In genomic region chr2:79777801-79778200, GRCm38 (mm10) we compare ENCODE assay signal across 16 mouse cellular contexts.
DNase-seq lines count a peak whose midpoint lies in the region; ATAC-seq and TF ChIP-seq lines count a peak whose summit lies in the region.
"Had no signal": no experiment of that assay in that cellular context is flagged by ENCODE, and none has a peak within 500 bp of the region (broad histone marks: within the 10 kb centered on the region; RNA-seq: fewer than 3 reads in every experiment).

No protein-coding gene starts in this region.

- no peak for ATAC-seq in hindbrain, postnatal 0 days
- no peak for ATAC-seq in lung, postnatal 0 days
- peak; percentile 70 for ATAC-seq in megakaryocyte progenitor cell, adult 5-6 weeks (replicated peaks; ENCODE audit: poor library complexity)

- no peak overlapping the region for H3K4me2 ChIP-seq in hindbrain, postnatal 0 days (ENCODE audit: low read depth, low read length)
- no peak overlapping the region for H3K4me2 ChIP-seq in lung, postnatal 0 days (replicated peaks; ENCODE audit: low read depth, low read length)
- H3K4me2 ChIP-seq: hindbrain, embryonic 13.5 days; limb, embryonic 13.5 days; midbrain, embryonic 11.5 days had no signal

- TF ChIP-seq POLR2A in MEL (IDR thresholded peaks at IDR 0.05; ENCODE audit: control insufficient read depth in 1 of 2, insufficient read depth in 1 of 2, low read depth in 1 of 2, low read length in 2 of 2, poor library complexity in 1 of 2) = no peak

- no peak overlapping the region for H3K4me3 ChIP-seq in hindbrain, postnatal 0 days (ENCODE audit: low read length)
- H3K4me3 ChIP-seq in hindbrain, embryonic 10.5 days = no peak overlapping the region
- no peak overlapping the region for H3K4me3 ChIP-seq in lung, postnatal 0 days (ENCODE audit: low read depth, low read length)
- no peak overlapping the region for H3K4me3 ChIP-seq in MEL (ENCODE audit: control insufficient read depth in 1 of 2, insufficient read depth in 1 of 2, low read depth in 2 of 2, low read length in 2 of 2)
- H3K4me3 ChIP-seq: hindbrain, embryonic 13.5 days; limb, embryonic 13.5 days had no signal

- intact Hi-C loops in heart, postnatal 25 days (cut with DNase I) = loop anchor here (10.0 kb wide), 2 partner anchors 133 to 823 kb away; no protein-coding TSS in a partner anchor

- H3K9me3 ChIP-seq in hindbrain, postnatal 0 days (ENCODE audit: low read length) = no peaks in the 10 kb centered on the region
- no peaks in the 10 kb centered on the region for H3K9me3 ChIP-seq in hindbrain, embryonic 10.5 days
- H3K9me3 ChIP-seq in lung, postnatal 0 days (ENCODE audit: low read length) = no peaks in the 10 kb centered on the region
- H3K9me3 ChIP-seq in MEL (replicated peaks; ENCODE audit: insufficient read depth, low read length) = no peaks in the 10 kb centered on the region
- H3K9me3 ChIP-seq: hindbrain, embryonic 13.5 days; limb, embryonic 13.5 days had no signal

- H3K36me3 ChIP-seq in hindbrain, postnatal 0 days (ENCODE audit: insufficient read depth, low read length) = no peaks in the 10 kb centered on the region
- no peaks in the 10 kb centered on the region for H3K36me3 ChIP-seq in hindbrain, embryonic 10.5 days
- no peaks in the 10 kb centered on the region for H3K36me3 ChIP-seq in lung, postnatal 0 days (ENCODE audit: insufficient read depth, low read length)
- H3K36me3 ChIP-seq in MEL (ENCODE audit: control insufficient read depth in 1 of 2, insufficient read depth in 2 of 2, low read length in 2 of 2) = no peaks in the 10 kb centered on the region
- H3K36me3 ChIP-seq: hindbrain, embryonic 13.5 days; limb, embryonic 13.5 days had no signal

- no peaks in the 10 kb centered on the region for H3K79me2 ChIP-seq in MEL (ENCODE audit: control insufficient read depth, insufficient read depth, low read length, poor library complexity)

- TF ChIP-seq EP300 in lung, postnatal 0 days (IDR thresholded peaks at IDR 0.05) = no peak
- TF ChIP-seq EP300 in MEL (IDR thresholded peaks at IDR 0.05; ENCODE audit: low read depth in 1 of 2, low read length in 2 of 2) = no peak

- DNase-seq in hindbrain, postnatal 0 days (ENCODE audit: low spot score) = no peak
- DNase-seq in hindbrain, embryonic 10.5 days (ENCODE audit: low spot score) = no peak
- no peak for DNase-seq in lung, postnatal 0 days (ENCODE audit: low spot score)
- no peak for DNase-seq in lung, postnatal 10 days
- DNase-seq in MEL (ENCODE audit: low read depth, low spot score) = peak; percentile 53
- DNase-seq in urinary bladder, adult 18-20 months (ENCODE audit: low spot score in 2 of 2) = no peak
- DNase-seq in heart, postnatal 25 days (ENCODE audit: low spot score) = no peak
- DNase-seq: adrenal gland, postnatal 14 days; cerebellum, adult 8-10 months; heart, adult 11 months; kidney, adult 2 months; lung, postnatal 14 days had no signal

- TF ChIP-seq CTCF in hindbrain, postnatal 0 days (IDR thresholded peaks at IDR 0.05; ENCODE audit: low read depth) = peak; percentile 58
- TF ChIP-seq CTCF in lung, postnatal 0 days (IDR thresholded peaks at IDR 0.05) = peak; percentile 44
- peak in 2 of 3 experiments; percentile 52 to 75; a peak in 4 of 6 replicates for TF ChIP-seq CTCF in MEL (IDR thresholded peaks at IDR 0.05 in 2 of 3, conservative IDR thresholded peaks at IDR 0.05 in 1 of 3; ENCODE audit: control insufficient read depth in 1 of 3, insufficient read depth in 1 of 3, low read depth in 2 of 3, low read length in 3 of 3, poor library complexity in 1 of 3, severe bottlenecking in 1 of 3)

- TF ChIP-seq RAD21 in MEL (IDR thresholded peaks at IDR 0.05; ENCODE audit: low read depth, low read length) = peak; percentile 69

- H3K4me1 ChIP-seq in hindbrain, postnatal 0 days (ENCODE audit: insufficient read depth, low read length) = no peaks in the 10 kb centered on the region
- H3K4me1 ChIP-seq in hindbrain, embryonic 10.5 days (replicated peaks) = no peaks in the 10 kb centered on the region
- no peaks in the 10 kb centered on the region for H3K4me1 ChIP-seq in lung, postnatal 0 days (ENCODE audit: insufficient read depth, low read depth, low read length)
- H3K4me1 ChIP-seq in MEL (ENCODE audit: control insufficient read depth in 1 of 2, insufficient read depth in 2 of 2, low read length in 2 of 2) = no peaks in the 10 kb centered on the region
- H3K4me1 ChIP-seq: hindbrain, embryonic 13.5 days; limb, embryonic 13.5 days had no signal

- no peaks in the 10 kb centered on the region for H3K27me3 ChIP-seq in hindbrain, postnatal 0 days (ENCODE audit: insufficient read depth, low read length)
- no peaks in the 10 kb centered on the region for H3K27me3 ChIP-seq in hindbrain, embryonic 10.5 days (ENCODE audit: insufficient read depth, poor library complexity, severe bottlenecking)
- H3K27me3 ChIP-seq in lung, postnatal 0 days (replicated peaks; ENCODE audit: insufficient read depth, low read length) = no peaks in the 10 kb centered on the region
- H3K27me3 ChIP-seq in MEL (ENCODE audit: control insufficient read depth in 1 of 2, insufficient read depth in 2 of 2, low read length in 2 of 2) = peaks cover 3 to 12% of the 10 kb centered on the region in 2 experiments
- H3K27me3 ChIP-seq: hindbrain, embryonic 13.5 days; limb, embryonic 13.5 days had no signal

- no peak overlapping the region for H3K9ac ChIP-seq in hindbrain, postnatal 0 days (replicated peaks; ENCODE audit: low read length)
- H3K9ac ChIP-seq in lung, postnatal 0 days (replicated peaks; ENCODE audit: low read depth) = no peak overlapping the region
- no peak overlapping the region for H3K9ac ChIP-seq in MEL (ENCODE audit: control insufficient read depth, low read depth, low read length, poor library complexity, severe bottlenecking)
- H3K9ac ChIP-seq: hindbrain, embryonic 13.5 days; limb, embryonic 13.5 days had no signal

- 74% methylated on average over 2 of the region's 2 CpGs for WGBS in hindbrain, postnatal 0 days
- WGBS in hindbrain, embryonic 10.5 days = 82% methylated on average over 2 of the region's 2 CpGs
- 63% methylated on average over 2 of the region's 2 CpGs for WGBS in lung, postnatal 0 days

- no peak overlapping the region for H3K27ac ChIP-seq in hindbrain, postnatal 0 days
- no peak overlapping the region for H3K27ac ChIP-seq in hindbrain, embryonic 10.5 days
- no peak overlapping the region for H3K27ac ChIP-seq in lung, postnatal 0 days (ENCODE audit: low read length)
- no peak overlapping the region for H3K27ac ChIP-seq in MEL (ENCODE audit: control insufficient read depth, low read depth, low read length)
- H3K27ac ChIP-seq: hindbrain, embryonic 13.5 days; limb, embryonic 13.5 days had no signal

TF ChIP-seq in MEL, 35 proteins besides CTCF, POLR2A, EP300 and RAD21 (continues in another document):
- no peak for TF ChIP-seq E2F4 (IDR thresholded peaks at IDR 0.05; ENCODE audit: borderline replicate concordance, low read depth, low read length)
- TF ChIP-seq USF1 (IDR thresholded peaks at IDR 0.05; ENCODE audit: low read depth, low read length) = 0 out of 2 replicates have a peak, but pooled peaks have one; percentile 19
- TF ChIP-seq BHLHE40 (IDR thresholded peaks at IDR 0.05; ENCODE audit: borderline replicate concordance, low read depth, low read length) = peak; percentile 75
- no peak for TF ChIP-seq ETS1 (IDR thresholded peaks at IDR 0.05; ENCODE audit: low read depth, low read length)
- TF ChIP-seq NELFE (IDR thresholded peaks at IDR 0.05; ENCODE audit: low read depth, low read length) = no peak
- peak; percentile 89 for TF ChIP-seq MYC (IDR thresholded peaks at IDR 0.05; ENCODE audit: low read depth, low read length)
- no peak for TF ChIP-seq ZMIZ1 (IDR thresholded peaks at IDR 0.05; ENCODE audit: low read depth, low read length)
- no peak for TF ChIP-seq UBTF (IDR thresholded peaks at IDR 0.05; ENCODE audit: borderline replicate concordance, insufficient read depth, low read depth, low read length)
- TF ChIP-seq NRF1 (IDR thresholded peaks at IDR 0.05; ENCODE audit: insufficient read depth, low read depth, low read length, poor library complexity, severe bottlenecking) = no peak
- no peak for TF ChIP-seq GATA1 (IDR thresholded peaks at IDR 0.05; ENCODE audit: low read depth, low read length)
- TF ChIP-seq GABPA (IDR thresholded peaks at IDR 0.05; ENCODE audit: low read depth, low read length) = no peak
- TF ChIP-seq TAL1 (IDR thresholded peaks at IDR 0.05; ENCODE audit: low read length) = no peak
- TF ChIP-seq ZC3H11A (IDR thresholded peaks at IDR 0.05; ENCODE audit: low read depth, low read length) = peak; percentile 65
- TF ChIP-seq RCOR1 (IDR thresholded peaks at IDR 0.05; ENCODE audit: low read depth, low read length) = no peak
- no peak for TF ChIP-seq POLR2AphosphoS5 (IDR thresholded peaks at IDR 0.05; ENCODE audit: borderline replicate concordance, low read depth, low read length)
- no peak for TF ChIP-seq CHD1 (IDR thresholded peaks at IDR 0.05; ENCODE audit: low read depth, low read length)
- TF ChIP-seq ZNF384 (IDR thresholded peaks at IDR 0.05; ENCODE audit: low read depth, low read length) = no peak
- no peak for TF ChIP-seq POLR2AphosphoS2 (IDR thresholded peaks at IDR 0.05; ENCODE audit: low read length)
- no peak for TF ChIP-seq TBP (IDR thresholded peaks at IDR 0.05; ENCODE audit: low read depth, low read length)
- peak; percentile 78 for TF ChIP-seq MAX (IDR thresholded peaks at IDR 0.05; ENCODE audit: low read length)
- TF ChIP-seq JUND (IDR thresholded peaks at IDR 0.05; ENCODE audit: low read depth, low read length) = no peak
- TF ChIP-seq HCFC1 (IDR thresholded peaks at IDR 0.05; ENCODE audit: low read depth, low read length) = no peak
- no peak for TF ChIP-seq MEF2A (IDR thresholded peaks at IDR 0.05; ENCODE audit: extremely low read depth, insufficient replicate concordance, low read depth, low read length, poor library complexity, severe bottlenecking)
- TF ChIP-seq USF2 (IDR thresholded peaks at IDR 0.05; ENCODE audit: borderline replicate concordance in 1 of 2, insufficient read depth in 1 of 2, low read depth in 1 of 2, low read length in 2 of 2) = no peak
- no peak for TF ChIP-seq MAZ (IDR thresholded peaks at IDR 0.05; ENCODE audit: low read depth, low read length)
- TF ChIP-seq KAT2A (conservative IDR thresholded peaks at IDR 0.05; ENCODE audit: low read depth, low read length) = no peak
- TF ChIP-seq MAFK (IDR thresholded peaks at IDR 0.05; ENCODE audit: borderline replicate concordance, low read depth, low read length) = no peak
- no peak for TF ChIP-seq SIN3A (IDR thresholded peaks at IDR 0.05; ENCODE audit: low read length)
- no peak for TF ChIP-seq MYB (IDR thresholded peaks at IDR 0.05; ENCODE audit: low read depth, low read length)
- no peak for TF ChIP-seq TCF12 (IDR thresholded peaks at IDR 0.05; ENCODE audit: low read depth, low read length)
- no peak for TF ChIP-seq CHD2 (IDR thresholded peaks at IDR 0.05; ENCODE audit: low read length)
- TF ChIP-seq ZKSCAN1 (IDR thresholded peaks at IDR 0.05; ENCODE audit: low read depth, low read length) = no peak
- TF ChIP-seq ELF1 (IDR thresholded peaks at IDR 0.05; ENCODE audit: low read depth, low read length) = no peak
